Mouse (Mus musculus) lung, embryonic 16.5 days (tissue): Measurements from ENCODE around the gene Pycard. TPM values are rescaled to one million over a fixed set of nuclear protein-coding genes. Genes with fewer than 3 reads are reported as not detected.
"Not testable (repeated sequence)": the region's sequence is repeated elsewhere in the genome, so short reads cannot be mapped to it uniquely, and the experiment has no call there.

ENCODE experiments used
- ATAC-seq: fragments of 200-750 bp; cut with Nextera tagmentation; 2 replicates; pipeline ENCODE4 v1.8.0; 2017; ENCODE audit warnings: low read depth, mild to moderate bottlenecking, moderate library complexity
- H3K27ac ChIP-seq: fragments of 300-500 bp; sonication (generic); 2 replicates; pipeline ENCODE4 v1.5.1; 2014; ENCODE audit warnings: mild to moderate bottlenecking, control low read depth, low read length
- H3K27me3 ChIP-seq: fragments of 300-500 bp; sonication (generic); 2 replicates; pipeline ENCODE4 v1.6.1; 2014; ENCODE audit warnings: low read depth, low read length, mixed read lengths; ENCODE audit not compliant: control insufficient read depth, insufficient read depth
- H3K36me3 ChIP-seq: fragments of 300-500 bp; sonication (generic); 2 replicates; pipeline ENCODE4 v1.6.1; 2014; ENCODE audit warnings: low read length; ENCODE audit not compliant: control insufficient read depth, insufficient read depth
- H3K4me1 ChIP-seq: fragments of 300-500 bp; sonication (generic); replicated peaks from 2 replicates; pipeline ENCODE4 v1.6.1; 2014; ENCODE audit warnings: low read length, mixed read lengths; ENCODE audit not compliant: control insufficient read depth, insufficient read depth
- H3K4me2 ChIP-seq: fragments of 300-500 bp; sonication (generic); 2 replicates; pipeline ENCODE4 v1.6.1; 2014; ENCODE audit warnings: low read depth, low read length, control low read depth
- H3K4me3 ChIP-seq: fragments of 300-500 bp; sonication (generic); 2 replicates; pipeline ENCODE4 v1.5.1; 2014; ENCODE audit warnings: mild to moderate bottlenecking, low read length, control low read depth
- H3K9ac ChIP-seq: fragments of 300-500 bp; sonication (generic); 2 replicates; pipeline ENCODE4 v1.6.1; 2014; ENCODE audit warnings: low read length, control low read depth
- H3K9me3 ChIP-seq: fragments of 300-500 bp; sonication (generic); 2 replicates; pipeline ENCODE4 v1.6.1; 2016; ENCODE audit warnings: low read length; ENCODE audit not compliant: control insufficient read depth
- WGBS: fragments of 180-500 bp; shearing (Covaris S2); extraction: QIAGEN DNeasy Blood & Tissue Kit; methylation state at CpG from one replicate; pipeline ENCODE4 v1.1.7; 2014; 5-methylcytosine and 5-hydroxymethylcytosine counted together
- polyA plus RNA-seq: library from polyadenylated mRNA; unstranded; fragments of >200 nt; fragmentation: Nextera tagmentation; extraction: Ambion mirVana; gene quantifications from 2 replicates; pipeline ENCODE4 v1.2.1, GENCODE M21; 2015

Gene Pycard
- polyA plus RNA-seq, 1 experiment from 2014 or later: 37.6 TPM

- Histone ChIP-seq H3K27ac (no peak overlapping the region), H3K36me3 (no peaks in the 10 kb centered on the region), H3K4me2 (no peak overlapping the region), H3K9me3 (no peaks in the 10 kb centered on the region), H3K4me1 (no peaks in the 10 kb centered on the region), H3K9ac (no peak overlapping the region), H3K4me3 (no peak overlapping the region), H3K27me3 (no peaks in the 10 kb centered on the region)
- no peak for ATAC-seq
- 48% methylated on average over 5 of the region's 5 CpGs for WGBS
Measured at GRCm38 (mm10) chr7:127959364-127959763, 34.3 kb downstream of the Pycard start.

- no peaks in the 10 kb centered on the region for H3K27me3 ChIP-seq
- ATAC-seq: no peak
- H3K4me2 ChIP-seq: no peak overlapping the region
- H3K4me1 ChIP-seq: no peaks in the 10 kb centered on the region
- H3K9ac ChIP-seq: no peak overlapping the region
- no peaks in the 10 kb centered on the region for H3K9me3 ChIP-seq
- 33% methylated on average over 13 of the region's 13 CpGs for WGBS
- no peak overlapping the region for H3K27ac ChIP-seq
- no peaks in the 10 kb centered on the region for H3K36me3 ChIP-seq
- no peak overlapping the region for H3K4me3 ChIP-seq
Measured at GRCm38 (mm10) chr7:127952864-127953581, 40.6 kb downstream of the Pycard start.

GRCm38 (mm10) chr7:127946470-127947023 lies 47.1 kb downstream of the Pycard start, which contains the start of gene Prss36:
Prss36 (minus strand) TSS chr7:127946725.
- H3K4me1 ChIP-seq: no peaks in the 10 kb centered on the region
- H3K9me3 ChIP-seq: no peaks in the 10 kb centered on the region
- 0 out of 2 replicates have a peak, but pooled peaks have one; percentile 28 for ATAC-seq
- no peak within 1 kb of the TSS for H3K4me2 ChIP-seq
- 61% methylated on average over 6 of the region's 6 CpGs for WGBS
- no peak within 1 kb of the TSS for H3K9ac ChIP-seq
- H3K36me3 ChIP-seq: no peaks in the 10 kb centered on the region
- H3K27me3 ChIP-seq: peaks cover 18% of the 10 kb centered on the region; the same call in 1 of the 2 replicates
- H3K4me3 ChIP-seq: no peak within 1 kb of the TSS
- H3K27ac ChIP-seq: no peak within 1 kb of the TSS

- Histone ChIP-seq H3K27ac (no peak overlapping the region), H3K9ac (peak overlapping the region; percentile 33; the same call in 1 of the 2 replicates), H3K9me3 (no peaks in the 10 kb centered on the region), H3K4me3 (peak overlapping the region; percentile 26; the same call in 1 of the 2 replicates), H3K27me3 (peaks cover 18% of the 10 kb centered on the region; the same call in 1 of the 2 replicates), H3K4me1 (no peaks in the 10 kb centered on the region), H3K36me3 (no peaks in the 10 kb centered on the region), H3K4me2 (peak overlapping the region; percentile 42)
- 8% methylated on average over 23 of the region's 23 CpGs for WGBS
- ATAC-seq: peak; percentile 74
Measured at GRCm38 (mm10) chr7:127944614-127945013, 49.1 kb downstream of the Pycard start.

GRCm38 (mm10) chr7:127942097-127942496 lies 51.6 kb downstream of the Pycard start:
- 56% methylated on average over 2 of the region's 2 CpGs for WGBS
- not testable (repeated sequence) for H3K27ac ChIP-seq, H3K4me3 ChIP-seq, H3K9me3 ChIP-seq, ATAC-seq, H3K4me1 ChIP-seq, H3K36me3 ChIP-seq, H3K9ac ChIP-seq, H3K4me2 ChIP-seq
- H3K27me3 ChIP-seq: peaks cover 18% of the 10 kb centered on the region; the same call in 1 of the 2 replicates

Other genes with a start within 250 kb of the Pycard start
- 3.1 and 3.8 TPM in 2 replicates for gene Fbxl19, start 249.3 kb downstream of the Pycard start, polyA plus RNA-seq
- gene Orai3, start 224.1 kb downstream of the Pycard start, polyA plus RNA-seq: 29.1 and 32.7 TPM in 2 replicates
- gene Setd1a, start 217.2 kb downstream of the Pycard start, polyA plus RNA-seq: 13.8 and 18.1 TPM in 2 replicates
- gene Gm49388, start 208.3 kb downstream of the Pycard start, polyA plus RNA-seq: not detected in 2 replicates
- gene Hsd3b7, start 193.3 kb downstream of the Pycard start, polyA plus RNA-seq: 27.5 and 32.1 TPM in 2 replicates
- gene Stx4a, start 169.6 kb downstream of the Pycard start, polyA plus RNA-seq: 44.5 and 45.1 TPM in 2 replicates
- 1.1 and 1.3 TPM in 2 replicates for gene Stx1b, start 169.3 kb downstream of the Pycard start, polyA plus RNA-seq
- 11.2 and 11.3 TPM in 2 replicates for gene Zfp646, start 117.6 kb downstream of the Pycard start, polyA plus RNA-seq
- 15.0 and 17.5 TPM in 2 replicates for gene Zfp668, start 117.0 kb downstream of the Pycard start, polyA plus RNA-seq
- 1.1 and 2.0 TPM in 2 replicates for gene Prss53, start 102.9 kb downstream of the Pycard start, polyA plus RNA-seq
- gene Gm21974, start 98.4 kb downstream of the Pycard start, polyA plus RNA-seq: not detected in 2 replicates
- 159 and 162 TPM in 2 replicates for gene Vkorc1, start 98.2 kb downstream of the Pycard start, polyA plus RNA-seq
- 129 and 133 TPM in 2 replicates for gene Bckdk, start 89.8 kb downstream of the Pycard start, polyA plus RNA-seq
- 37.2 and 38.9 TPM in 2 replicates for gene Kat8, start 81.4 kb downstream of the Pycard start, polyA plus RNA-seq
- 101 and 108 TPM in 2 replicates for gene Prss8, start 63.8 kb downstream of the Pycard start, polyA plus RNA-seq
- gene Prss36, start 47.1 kb downstream of the Pycard start, polyA plus RNA-seq: 12.3 and 12.4 TPM in 2 replicates
- gene Fus, start 26.4 kb downstream of the Pycard start, polyA plus RNA-seq: 299 and 328 TPM in 2 replicates
- gene Trim72, start 10.1 kb upstream of the Pycard start, polyA plus RNA-seq: 0.28 and 0.63 TPM in 2 replicates
- 1.3 and 1.6 TPM in 2 replicates for gene Itgam, start 68.8 kb upstream of the Pycard start, polyA plus RNA-seq
- not detected in 2 replicates for gene Gm49368, start 68.8 kb upstream of the Pycard start, polyA plus RNA-seq
- 0.11 and 0.28 TPM in 2 replicates for gene Itgax, start 135.7 kb upstream of the Pycard start, polyA plus RNA-seq
- 0.04 TPM in 1 of 2 replicates, not detected in the other for gene Itgad, start 160.5 kb upstream of the Pycard start, polyA plus RNA-seq
- 22.4 and 28.3 TPM in 2 replicates for gene Cox6a2, start 212.5 kb upstream of the Pycard start, polyA plus RNA-seq
- 20.0 TPM in 2 replicates for gene Armc5, start 243.5 kb upstream of the Pycard start, polyA plus RNA-seq
- 9.4 TPM in 2 replicates for gene 9130023H24Rik, start 244.2 kb upstream of the Pycard start, polyA plus RNA-seq